Mouse (Mus musculus): ENCODE results near the gene Xpnpep3.

- no peak for TF ChIP-seq CTCF (IDR thresholded peaks at IDR 0.05; ENCODE audit: low read depth)
- TF ChIP-seq EP300 (IDR thresholded peaks at IDR 0.05; ENCODE audit: low read depth), result no peak
Measured at GRCm38 (mm10) chr15:81358943-81359342, 41.0 kb upstream of the Xpnpep3 start.
